ENCODE assay signal across 12 mouse cellular contexts in genomic region chr17:30280323-30281118, GRCm38 (mm10).
DNase-seq lines count a peak whose midpoint lies in the region; ATAC-seq and TF ChIP-seq lines count a peak whose summit lies in the region.
"Had no signal": no experiment of that assay in that cellular context is flagged by ENCODE, and none has a peak within 500 bp of the region (broad histone marks: within the 10 kb centered on the region; RNA-seq: fewer than 3 reads in every experiment).

No protein-coding gene starts in this region.

- TF ChIP-seq EP300 in MEL (IDR thresholded peaks at IDR 0.05; ENCODE audit: low read depth in 1 of 2, low read length in 2 of 2) = no peak

- intact Hi-C loops in left cerebral cortex, postnatal 10 days (cut with DNase I) = no loop called here

- H3K27ac ChIP-seq in hindbrain, embryonic 13.5 days = 0 out of 2 replicates have a peak overlapping the region, but pooled peaks have one; percentile 24
- H3K27ac ChIP-seq in hindbrain, postnatal 0 days = no peak overlapping the region
- H3K27ac ChIP-seq in MEL (ENCODE audit: control insufficient read depth, low read depth, low read length) = no peak overlapping the region
- H3K27ac ChIP-seq: embryonic facial prominence, embryonic 15.5 days; lung, embryonic 15.5 days had no signal

- TF ChIP-seq CTCF in hindbrain, postnatal 0 days (IDR thresholded peaks at IDR 0.05; ENCODE audit: low read depth) = no peak
- no peak for TF ChIP-seq CTCF in MEL (IDR thresholded peaks at IDR 0.05 in 2 of 3, conservative IDR thresholded peaks at IDR 0.05 in 1 of 3; ENCODE audit: control insufficient read depth in 1 of 3, insufficient read depth in 1 of 3, low read depth in 2 of 3, low read length in 3 of 3, poor library complexity in 1 of 3, severe bottlenecking in 1 of 3)

- H3K4me3 ChIP-seq in hindbrain, embryonic 13.5 days = no peak overlapping the region
- H3K4me3 ChIP-seq in hindbrain, postnatal 0 days (ENCODE audit: low read length) = no peak overlapping the region
- H3K4me3 ChIP-seq in MEL (ENCODE audit: control insufficient read depth in 1 of 2, insufficient read depth in 1 of 2, low read depth in 2 of 2, low read length in 2 of 2) = no peak overlapping the region
- H3K4me3 ChIP-seq: embryonic facial prominence, embryonic 15.5 days; hindbrain, embryonic 12.5 days; lung, embryonic 15.5 days had no signal

- TF ChIP-seq RAD21 in MEL (IDR thresholded peaks at IDR 0.05; ENCODE audit: low read depth, low read length) = no peak

- no peaks in the 10 kb centered on the region for H3K36me3 ChIP-seq in hindbrain, embryonic 13.5 days
- H3K36me3 ChIP-seq in hindbrain, postnatal 0 days (ENCODE audit: insufficient read depth, low read length) = no peaks in the 10 kb centered on the region
- H3K36me3 ChIP-seq in MEL (ENCODE audit: control insufficient read depth in 1 of 2, insufficient read depth in 2 of 2, low read length in 2 of 2) = peaks cover 0 to 10% of the 10 kb centered on the region in 2 experiments; a peak in 2 of 4 replicates
- H3K36me3 ChIP-seq: embryonic facial prominence, embryonic 15.5 days; hindbrain, embryonic 12.5 days; lung, embryonic 15.5 days had no signal

- WGBS in hindbrain, embryonic 13.5 days = 58% methylated on average over 7 of the region's 7 CpGs
- 64% methylated on average over 7 of the region's 7 CpGs for WGBS in hindbrain, postnatal 0 days

- no peak overlapping the region for H3K4me2 ChIP-seq in hindbrain, embryonic 13.5 days
- H3K4me2 ChIP-seq in hindbrain, postnatal 0 days (ENCODE audit: low read depth, low read length) = no peak overlapping the region
- H3K4me2 ChIP-seq: embryonic facial prominence, embryonic 15.5 days; hindbrain, embryonic 12.5 days; lung, embryonic 15.5 days had no signal

- DNase-seq in hindbrain, postnatal 0 days (ENCODE audit: low spot score) = no peak
- peak; percentile 82 for DNase-seq in MEL (ENCODE audit: low read depth, low spot score)
- peak; percentile 20 for DNase-seq in lung, postnatal 14 days
- no peak for DNase-seq in frontal cortex, adult 2 months (ENCODE audit: extremely low spot score in 1 of 2, low spot score in 1 of 2)
- no peak for DNase-seq in right cerebral cortex, postnatal 14 days
- no peak for DNase-seq in left cerebral cortex, postnatal 10 days (ENCODE audit: extremely low spot score in 1 of 2, low spot score in 2 of 2)

- H3K4me1 ChIP-seq in hindbrain, embryonic 13.5 days (replicated peaks) = peaks cover 30% of the 10 kb centered on the region
- 0 out of 2 replicates have a peak, but pooled peaks cover 16% of the 10 kb centered on the region for H3K4me1 ChIP-seq in hindbrain, postnatal 0 days (ENCODE audit: insufficient read depth, low read length)
- H3K4me1 ChIP-seq in MEL (ENCODE audit: control insufficient read depth in 1 of 2, insufficient read depth in 2 of 2, low read length in 2 of 2) = peaks cover 0 to 15% of the 10 kb centered on the region in 2 experiments; a peak in 3 of 4 replicates

- H3K27me3 ChIP-seq in hindbrain, embryonic 13.5 days = no peaks in the 10 kb centered on the region
- no peaks in the 10 kb centered on the region for H3K27me3 ChIP-seq in hindbrain, postnatal 0 days (ENCODE audit: insufficient read depth, low read length)
- no peaks in the 10 kb centered on the region for H3K27me3 ChIP-seq in MEL (ENCODE audit: control insufficient read depth in 1 of 2, insufficient read depth in 2 of 2, low read length in 2 of 2)
- H3K27me3 ChIP-seq: embryonic facial prominence, embryonic 15.5 days; hindbrain, embryonic 12.5 days; lung, embryonic 15.5 days; Patski had no signal

- no peak for ATAC-seq in hindbrain, embryonic 13.5 days (ENCODE audit: low FRiP score)
- ATAC-seq in hindbrain, postnatal 0 days = no peak
- ATAC-seq in erythroid progenitor cell, adult 5-6 weeks (replicated peaks; ENCODE audit: low FRiP score, poor library complexity, severe bottlenecking) = peak; percentile 46; the same call in 1 of the 2 replicates
- ATAC-seq: Patski had no signal

- H3K9me3 ChIP-seq in hindbrain, embryonic 13.5 days = no peaks in the 10 kb centered on the region
- H3K9me3 ChIP-seq in hindbrain, postnatal 0 days (ENCODE audit: low read length) = no peaks in the 10 kb centered on the region
- no peaks in the 10 kb centered on the region for H3K9me3 ChIP-seq in MEL (replicated peaks; ENCODE audit: insufficient read depth, low read length)
- H3K9me3 ChIP-seq: embryonic facial prominence, embryonic 15.5 days; hindbrain, embryonic 12.5 days; lung, embryonic 15.5 days had no signal

- TF ChIP-seq POLR2A in MEL (IDR thresholded peaks at IDR 0.05; ENCODE audit: control insufficient read depth in 1 of 2, insufficient read depth in 1 of 2, low read depth in 1 of 2, low read length in 2 of 2, poor library complexity in 1 of 2) = peak in 1 of 2 experiments; percentile 34; a peak in 1 of 4 replicates

- no peaks in the 10 kb centered on the region for H3K79me2 ChIP-seq in MEL (ENCODE audit: control insufficient read depth, insufficient read depth, low read length, poor library complexity)

- H3K9ac ChIP-seq in hindbrain, embryonic 13.5 days = no peak overlapping the region
- H3K9ac ChIP-seq in hindbrain, postnatal 0 days (replicated peaks; ENCODE audit: low read length) = no peak overlapping the region
- H3K9ac ChIP-seq in MEL (ENCODE audit: control insufficient read depth, low read depth, low read length, poor library complexity, severe bottlenecking) = no peak overlapping the region
- H3K9ac ChIP-seq: embryonic facial prominence, embryonic 15.5 days; hindbrain, embryonic 12.5 days; lung, embryonic 15.5 days had no signal

TF ChIP-seq in MEL, 35 proteins besides CTCF, POLR2A, EP300 and RAD21:
- TF ChIP-seq POLR2AphosphoS5 (IDR thresholded peaks at IDR 0.05; ENCODE audit: borderline replicate concordance, low read depth, low read length) (no peak), HCFC1 (IDR thresholded peaks at IDR 0.05; ENCODE audit: low read depth, low read length) (no peak), ZKSCAN1 (IDR thresholded peaks at IDR 0.05; ENCODE audit: low read depth, low read length) (0 out of 2 replicates have a peak, but pooled peaks have one; percentile 56)

Comparison
In these comparisons a context has a peak if more than half of its experiments do, and no peak if none do; other contexts are left out.
1. DNase-seq: peak in MEL (single experiment) and lung, postnatal 14 days (single experiment); none in hindbrain, postnatal 0 days (single experiment), frontal cortex, adult 2 months (0 of 2), right cerebral cortex, postnatal 14 days (single experiment) and left cerebral cortex, postnatal 10 days (0 of 2).